Mouse (Mus musculus) gastrocnemius, postnatal 14 days (tissue): ENCODE results near the gene Ing2. TPM values are rescaled to one million over a fixed set of nuclear protein-coding genes. Genes with fewer than 3 reads are reported as not detected.
A peak's percentile ranks its signal among the peaks of the same experiment; 100 is the strongest.

Experiments used
- DNase-seq: peaks from one replicate; pipeline ENCODE4 v3.0.0; 2021; ENCODE audit warnings: mixed read lengths
- intact Hi-C: fragments of 180-260 bp; cut with DNase I; formaldehyde crosslinking; loops from one replicate; pipeline ENCODE4 v1.15.1; 2025; ENCODE audit warnings: low total_unique reads
- long read RNA-seq, 2 experiments: library from polyadenylated mRNA; stranded (forward); transcript quantifications; one replicate each; pipeline ENCODE4 v2.0.0; 2021
- total RNA-seq, 2 experiments: library from RNA; stranded (reverse); gene quantifications; 2 replicates each; pipeline ENCODE4 v1.2.3; 2021

Ing2 gene
- 10 to 100 TPM; 17.2 to 18.1 TPM for total RNA-seq
- long read RNA-seq, experiment 1, transcript Ing2-201 (2 exons, 2,812 nt) = major isoform, 16 of 18 reads
- long read RNA-seq, experiment 1, partial matches to known transcripts = 2 of 18 reads
- long read RNA-seq, experiment 1, other reads (novel, unspliced or antisense) = 0 of 18 reads
- long read RNA-seq, experiment 2, transcript Ing2-201 (2 exons, 2,812 nt) = major isoform, 27 of 27 reads
- long read RNA-seq, experiment 2, partial matches to known transcripts = 0 of 27 reads
- long read RNA-seq, experiment 2, other reads (novel, unspliced or antisense) = 0 of 27 reads

- intact Hi-C loops = no loop called here
- peak; percentile 100 for DNase-seq
These were observed at the start of gene Ing2 for GRCm38 (mm10) chr8:47674777-47675710. Ing2 (minus strand) TSS chr8:47675556.

- intact Hi-C loops = no loop called here
- DNase-seq = no peak
These were observed 46.3 kb upstream of the Ing2 start for GRCm38 (mm10) chr8:47721609-47722008.

- intact Hi-C loops = no loop called here
- DNase-seq = no peak
These were observed 43.3 kb upstream of the Ing2 start for GRCm38 (mm10) chr8:47718641-47719040.

- peak; percentile 96 for DNase-seq
- intact Hi-C loops = no loop called here
These were observed 38.7 kb upstream of the Ing2 start, which contains the start of gene Cdkn2aip for GRCm38 (mm10) chr8:47713761-47714745. Cdkn2aip (minus strand) TSS chr8:47713932.

- DNase-seq = peak; percentile 44
These were observed 37.9 kb upstream of the Ing2 start for GRCm38 (mm10) chr8:47713171-47713663.

GRCm38 (mm10) chr8:47708106-47708505 lies 32.8 kb upstream of the Ing2 start:
- intact Hi-C loops = no loop called here
- no peak for DNase-seq

More at GRCm38 (mm10) chr8:47713171-47713663, 37.9 kb upstream of the Ing2 start:
- intact Hi-C loops = no loop called here

- DNase-seq = no peak
- intact Hi-C loops = no loop called here
These were observed 31.4 kb upstream of the Ing2 start for GRCm38 (mm10) chr8:47706746-47707145.

GRCm38 (mm10) chr8:47702333-47702732 lies 27.0 kb upstream of the Ing2 start:
- intact Hi-C loops = no loop called here
- DNase-seq = no peak

- intact Hi-C loops = no loop called here
- no peak for DNase-seq
These were observed 22.3 kb upstream of the Ing2 start for GRCm38 (mm10) chr8:47697696-47698095.

- intact Hi-C loops = no loop called here
- DNase-seq = no peak
These were observed 20.2 kb upstream of the Ing2 start for GRCm38 (mm10) chr8:47695431-47696105.

GRCm38 (mm10) chr8:47693119-47693518 lies 17.8 kb upstream of the Ing2 start:
- intact Hi-C loops = loop anchor here (2.0 kb wide), 1 partner anchor 124 kb away; no protein-coding TSS in a partner anchor
- DNase-seq = peak; percentile 85

- intact Hi-C loops = loop anchor here (2.0 kb wide), 1 partner anchor 123 kb away; no protein-coding TSS in a partner anchor
- no peak for DNase-seq
These were observed 16.5 kb upstream of the Ing2 start for GRCm38 (mm10) chr8:47691831-47692230.

GRCm38 (mm10) chr8:47691303-47691702 lies 15.9 kb upstream of the Ing2 start:
- DNase-seq = no peak
- intact Hi-C loops = no loop called here

GRCm38 (mm10) chr8:47690674-47691078 lies 15.3 kb upstream of the Ing2 start:
- intact Hi-C loops = no loop called here
- DNase-seq = no peak

- intact Hi-C loops = no loop called here
- DNase-seq = no peak
These were observed 14.5 kb upstream of the Ing2 start for GRCm38 (mm10) chr8:47689704-47690326.

- DNase-seq = no peak
- intact Hi-C loops = no loop called here
These were observed 9.1 kb upstream of the Ing2 start for GRCm38 (mm10) chr8:47684441-47684840.

GRCm38 (mm10) chr8:47683994-47684393 lies 8.6 kb upstream of the Ing2 start:
- no peak for DNase-seq
- intact Hi-C loops = no loop called here

GRCm38 (mm10) chr8:47680306-47680705 lies 5.0 kb upstream of the Ing2 start:
- intact Hi-C loops = no loop called here

More at GRCm38 (mm10) chr8:47680306-47680705, 5.0 kb upstream of the Ing2 start:
- no peak for DNase-seq
